Mouse (Mus musculus) C2C12 (cell line): ENCODE data around the gene Lhx2.

Source experiments
- CEBPB ChIP-seq: IDR thresholded peaks from one replicate; pipeline ENCODE4 v1.6.1; 2011; ENCODE audit warnings: low read depth, mild to moderate bottlenecking, control low read depth, moderate library complexity
- CTCF ChIP-seq: IDR thresholded peaks from one replicate; pipeline ENCODE4 v1.5.1; 2011; ENCODE audit not compliant: control insufficient read depth, insufficient read depth, insufficient read length
- MAX ChIP-seq: IDR thresholded peaks from one replicate; pipeline ENCODE4 v1.6.1; 2011; ENCODE audit warnings: mild to moderate bottlenecking, control low read depth
- MYOD1 ChIP-seq: IDR thresholded peaks from one replicate; pipeline ENCODE4 v1.6.1; 2011; ENCODE audit warnings: low read depth; ENCODE audit not compliant: control insufficient read depth, insufficient read length
- MYOG ChIP-seq: IDR thresholded peaks from one replicate; pipeline ENCODE4 v1.6.1; 2011; ENCODE audit not compliant: control insufficient read depth, insufficient read length; ENCODE audit errors: extremely low read depth
- USF1 ChIP-seq: IDR thresholded peaks from one replicate; pipeline ENCODE4 v1.6.1; 2011; ENCODE audit warnings: low read depth, mild to moderate bottlenecking, control low read depth, moderate library complexity

GRCm38 (mm10) chr2:38338990-38339909, at the start of gene Lhx2:
- TF ChIP-seq CTCF (no peak), USF1 (no peak), MYOD1 (no peak), MYOG (no peak), MAX (no peak), CEBPB (no peak)
